Mouse (Mus musculus) lung, postnatal 0 days (tissue): Measurements from ENCODE around the gene Mob4.

Source experiments
- CTCF ChIP-seq: IDR thresholded peaks from 2 replicates; pipeline ENCODE4 v1.5.1; 2016; ENCODE audit warnings: antibody characterized with exemption, mild to moderate bottlenecking
- EP300 ChIP-seq: IDR thresholded peaks from 2 replicates; pipeline ENCODE4 v1.6.1; 2016; ENCODE audit warnings: antibody characterized with exemption, mild to moderate bottlenecking, control low read depth

DNA sequence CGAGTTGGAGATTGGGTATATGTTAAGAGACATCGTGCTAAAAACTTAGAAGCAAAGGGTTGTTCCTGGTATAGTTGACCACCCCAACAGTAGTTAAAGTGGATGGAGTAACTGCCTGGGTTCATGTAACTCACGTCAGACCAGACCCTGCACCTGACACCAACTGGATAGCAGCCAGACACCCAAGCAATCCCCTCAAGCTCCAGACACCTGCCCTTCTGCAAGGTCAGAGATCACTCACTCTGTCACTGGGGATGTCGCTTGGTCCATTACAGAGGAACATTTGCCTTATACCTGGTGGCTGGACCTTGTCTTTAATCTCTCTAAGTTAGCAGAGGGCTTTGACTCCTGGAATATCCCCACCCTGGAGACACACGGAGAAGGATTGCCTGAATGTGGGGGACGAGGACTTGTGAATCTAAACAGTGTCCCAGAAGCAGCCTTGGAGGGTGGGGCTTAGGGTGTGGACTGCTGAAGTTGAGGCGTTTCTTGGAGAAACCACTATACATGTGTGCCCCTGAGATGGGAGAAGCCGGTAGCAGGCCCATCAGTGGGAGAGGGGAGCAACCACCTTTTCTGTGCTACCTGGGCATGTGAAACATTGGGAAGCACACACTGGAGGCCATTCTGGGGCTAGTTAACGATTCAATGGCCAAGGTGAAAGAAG lies 24.0 kb upstream of the Mob4 start:
- no peak for TF ChIP-seq EP300
- TF ChIP-seq CTCF = no peak
